Mouse (Mus musculus) brain, embryonic 14.5 days (tissue): Measurements from ENCODE around the gene Fam216a.

Source experiments
- CTCF ChIP-seq: fragments of 200-500 bp; IDR thresholded peaks from 2 replicates; pipeline ENCODE4 v1.5.1; 2012; ENCODE audit warnings: inconsistent platforms, mild to moderate bottlenecking, moderate library complexity, borderline replicate concordance; ENCODE audit not compliant: insufficient read depth, insufficient read length; ENCODE audit errors: extremely low read depth
- POLR2A ChIP-seq: fragments of 200-500 bp; IDR thresholded peaks from 2 replicates; pipeline ENCODE4 v1.6.1; 2012; ENCODE audit warnings: mild to moderate bottlenecking, inconsistent platforms, borderline replicate concordance; ENCODE audit not compliant: poor library complexity, insufficient read depth, insufficient read length, severe bottlenecking; ENCODE audit errors: extremely low read depth

DNA sequence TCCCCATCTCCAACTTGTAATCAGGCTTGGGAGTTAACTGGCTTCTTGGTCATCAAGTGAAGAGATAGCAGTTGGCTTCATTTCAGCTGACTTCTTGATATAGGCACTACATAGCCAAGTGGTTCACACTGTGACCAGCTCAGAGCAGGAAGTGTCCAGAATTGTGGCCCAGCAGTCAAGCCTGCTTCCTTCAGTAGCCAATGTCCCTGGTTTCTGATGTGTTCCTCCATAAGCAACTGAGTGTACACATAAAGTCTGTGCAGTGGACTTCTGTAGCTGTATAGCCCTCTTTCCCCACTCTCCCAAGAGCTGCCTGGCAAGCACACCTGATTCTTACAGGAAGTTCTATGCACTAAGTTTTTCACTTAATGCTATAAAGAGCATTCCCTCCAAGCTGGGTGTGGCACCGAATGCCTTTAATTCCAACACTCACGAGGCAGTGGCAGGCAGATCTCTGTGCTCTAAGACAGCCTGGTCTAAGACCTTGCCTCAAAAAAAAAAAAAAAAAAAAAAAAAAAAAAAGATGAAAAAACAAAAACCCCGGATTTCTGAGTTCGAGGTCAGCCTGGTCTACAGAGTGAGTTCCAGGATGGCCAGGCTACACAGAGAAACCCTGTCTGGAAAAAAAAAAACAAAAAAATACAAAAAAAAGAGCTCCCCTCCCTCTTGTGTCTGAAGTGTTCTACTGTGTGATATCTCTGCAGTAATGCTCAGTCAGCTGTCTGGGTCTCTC is 5.1 kb upstream of the Fam216a start:
- no peak for TF ChIP-seq CTCF
- TF ChIP-seq POLR2A = no peak
